Mouse (Mus musculus): ENCODE measurements around the gene Olfr397. TPM values are rescaled to one million over a fixed set of nuclear protein-coding genes. Genes with fewer than 3 reads are reported as not detected.

Olfr397 gene
- not detected in 2 replicates for total RNA-seq (2012; rRNA removed)
- total RNA-seq (2014; rRNA removed), result not detected in 2 replicates
- not detected in 2 replicates for polyA plus RNA-seq (2012; ENCODE audit: insufficient read length, low read depth)

DNA sequence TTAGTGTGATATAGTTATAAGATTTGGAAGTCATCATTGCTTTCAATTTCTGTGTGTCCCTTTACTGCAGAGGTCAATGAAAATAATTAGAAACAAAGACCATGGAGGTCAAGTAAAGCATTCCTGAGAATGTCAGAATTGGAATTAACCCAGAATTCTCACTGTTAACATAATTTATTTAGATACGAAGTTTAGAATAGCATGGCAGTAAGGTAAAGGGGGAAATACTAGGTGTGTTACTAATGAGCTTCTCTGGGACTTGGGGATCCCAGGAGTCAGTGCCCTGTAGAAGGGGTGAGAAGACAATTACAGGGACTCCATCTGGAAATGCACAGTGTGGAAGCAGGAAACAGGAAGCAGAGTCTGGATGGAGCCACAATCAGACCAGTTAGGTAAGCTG, at the start of gene Olfr397:
Olfr397 (plus strand) TSS at position 301 of the 400 bp plus-strand sequence.
- Histone ChIP-seq H3K9me3 (replicated peaks; ENCODE audit: low read length) (no peaks in the 10 kb centered on the region), H3K36me3 (replicated peaks in 1 of 2; ENCODE audit: control insufficient read depth in 1 of 2, insufficient read depth in 1 of 2, low read length in 1 of 2) (no peaks in the 10 kb centered on the region), H3K4me1 (ENCODE audit: control insufficient read depth in 1 of 2, insufficient read depth in 2 of 2) (no peaks in the 10 kb centered on the region), H3K79me2 (replicated peaks; ENCODE audit: control insufficient read depth, extremely low read depth, insufficient read depth, poor library complexity, severe bottlenecking) (no peaks in the 10 kb centered on the region), H3K9ac (ENCODE audit: insufficient read depth, low read depth) (no peak within 1 kb of the TSS), H3K27ac (ENCODE audit: insufficient read depth, low read depth) (no peak within 1 kb of the TSS), H3K4me3 (replicated peaks in 1 of 3; ENCODE audit: low read depth in 2 of 3, low read length in 2 of 3, poor library complexity in 1 of 3) (no peak within 1 kb of the TSS), H3K27me3 (replicated peaks) (peaks cover 71% of the 10 kb centered on the region), H3K4me2 (ENCODE audit: insufficient read depth, low read depth, poor library complexity, severe bottlenecking) (no peak within 1 kb of the TSS)
- DNase-seq (ENCODE audit: extremely low read depth), result no peak
- in situ Hi-C loops (cut with MboI; ENCODE audit: low pct_ligation_motif_present, low pct_unique_long_range_greater_than_20kb, low sequenced_read_pairs) (no loop called here), dilution Hi-C loops (cut with MboI; ENCODE audit: extremely low pct_ligation_motif_present, extremely low pct_unique_long_range_greater_than_20kb, low sequenced_read_pairs) (no loop called here)
- no peak for TF ChIP-seq TCF12 (IDR thresholded peaks at IDR 0.05; ENCODE audit: low read depth, low read length)
- no peak for TF ChIP-seq GABPA (IDR thresholded peaks at IDR 0.05; ENCODE audit: insufficient replicate concordance, low read depth, low read length)
- no peak for TF ChIP-seq JUND (conservative IDR thresholded peaks at IDR 0.05; ENCODE audit: low read depth, low read length)
- no peak for TF ChIP-seq NELFE (IDR thresholded peaks at IDR 0.05; ENCODE audit: low read depth, low read length)
- TF ChIP-seq HCFC1 (IDR thresholded peaks at IDR 0.05; ENCODE audit: low read depth, low read length), result no peak
- no peak for TF ChIP-seq MEF2A (IDR thresholded peaks at IDR 0.05; ENCODE audit: borderline replicate concordance, low read depth, low read length)
- no peak for TF ChIP-seq USF1 (IDR thresholded peaks at IDR 0.05; ENCODE audit: low read depth, low read length)
- no peak for TF ChIP-seq NRF1 (IDR thresholded peaks at IDR 0.05; ENCODE audit: low read depth, low read length)
- no peak for TF ChIP-seq ETS1 (conservative IDR thresholded peaks at IDR 0.05; ENCODE audit: low read depth, low read length)
- TF ChIP-seq KAT2A (IDR thresholded peaks at IDR 0.05; ENCODE audit: insufficient replicate concordance, low read length), result no peak
- no peak for TF ChIP-seq USF2 (conservative IDR thresholded peaks at IDR 0.05; ENCODE audit: low read depth, low read length)
- no peak for TF ChIP-seq PAX5 (IDR thresholded peaks at IDR 0.05; ENCODE audit: low read length)
- TF ChIP-seq E2F4 (IDR thresholded peaks at IDR 0.05; ENCODE audit: insufficient replicate concordance, low read depth, low read length), result no peak
- TF ChIP-seq ZNF384 (IDR thresholded peaks at IDR 0.05; ENCODE audit: low read depth, low read length), result no peak
- no peak for TF ChIP-seq RAD21 (IDR thresholded peaks at IDR 0.05; ENCODE audit: low read depth, low read length)
- no peak for TF ChIP-seq MYC (IDR thresholded peaks at IDR 0.05; ENCODE audit: low read depth, low read length)
- TF ChIP-seq CTCF (conservative IDR thresholded peaks at IDR 0.05 in 1 of 2, IDR thresholded peaks at IDR 0.05 in 1 of 2; ENCODE audit: low read depth in 2 of 2, low read length in 2 of 2), result no peak
- TF ChIP-seq POLR2A (IDR thresholded peaks at IDR 0.05; ENCODE audit: low read depth, low read length), result no peak

DNA sequence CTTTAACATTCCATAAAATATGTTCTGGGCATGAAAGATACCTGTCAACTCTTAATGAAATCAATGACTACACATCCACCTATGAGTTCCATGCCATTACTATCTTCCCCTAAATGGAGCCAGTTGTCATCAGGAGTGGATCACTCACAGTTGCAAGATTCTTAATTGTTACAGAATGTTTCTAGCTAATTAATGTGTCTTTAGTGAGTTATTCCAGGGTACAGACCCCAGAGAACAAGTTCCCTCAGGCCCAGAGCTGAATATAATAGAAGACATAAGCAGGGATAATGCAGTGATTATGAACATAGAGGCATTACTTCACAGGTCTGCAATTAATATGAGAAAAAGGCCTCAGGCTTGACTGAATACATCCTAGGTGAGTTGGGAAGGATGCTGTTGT, 24.2 kb upstream of the Olfr397 start, which contains the start of gene Olfr23:
Olfr23 (plus strand) TSS at position 301 of the 400 bp plus-strand sequence.
- Histone ChIP-seq H3K27ac (ENCODE audit: insufficient read depth, low read depth) (no peak within 1 kb of the TSS), H3K36me3 (replicated peaks in 1 of 2; ENCODE audit: control insufficient read depth in 1 of 2, insufficient read depth in 1 of 2, low read length in 1 of 2) (no peaks in the 10 kb centered on the region), H3K79me2 (replicated peaks; ENCODE audit: control insufficient read depth, extremely low read depth, insufficient read depth, poor library complexity, severe bottlenecking) (no peaks in the 10 kb centered on the region), H3K27me3 (replicated peaks) (peaks cover 52% of the 10 kb centered on the region), H3K4me2 (ENCODE audit: insufficient read depth, low read depth, poor library complexity, severe bottlenecking) (no peak within 1 kb of the TSS), H3K9ac (ENCODE audit: insufficient read depth, low read depth) (no peak within 1 kb of the TSS), H3K9me3 (replicated peaks; ENCODE audit: low read length) (no peaks in the 10 kb centered on the region), H3K4me3 (replicated peaks in 1 of 3; ENCODE audit: low read depth in 2 of 3, low read length in 2 of 3, poor library complexity in 1 of 3) (no peak within 1 kb of the TSS), H3K4me1 (ENCODE audit: control insufficient read depth in 1 of 2, insufficient read depth in 2 of 2) (no peaks in the 10 kb centered on the region)
- dilution Hi-C loops (cut with MboI; ENCODE audit: extremely low pct_ligation_motif_present, extremely low pct_unique_long_range_greater_than_20kb, low sequenced_read_pairs), result no loop called here
- in situ Hi-C loops (cut with MboI; ENCODE audit: low pct_ligation_motif_present, low pct_unique_long_range_greater_than_20kb, low sequenced_read_pairs), result no loop called here
- TF ChIP-seq IRF4 (IDR thresholded peaks at IDR 0.05; ENCODE audit: low read depth, low read length), result no peak
- TF ChIP-seq E2F4 (IDR thresholded peaks at IDR 0.05; ENCODE audit: insufficient replicate concordance, low read depth, low read length), result no peak
- no peak for TF ChIP-seq POLR2A (IDR thresholded peaks at IDR 0.05; ENCODE audit: low read depth, low read length)
- TF ChIP-seq RAD21 (IDR thresholded peaks at IDR 0.05; ENCODE audit: low read depth, low read length), result no peak
- no peak for TF ChIP-seq MAFK (IDR thresholded peaks at IDR 0.05; ENCODE audit: insufficient replicate concordance, low read length)
- no peak for TF ChIP-seq ZNF384 (IDR thresholded peaks at IDR 0.05; ENCODE audit: low read depth, low read length)
- no peak for TF ChIP-seq SMC3 (IDR thresholded peaks at IDR 0.05; ENCODE audit: low read depth, low read length)
- no peak for TF ChIP-seq TCF12 (IDR thresholded peaks at IDR 0.05; ENCODE audit: low read depth, low read length)
- no peak for TF ChIP-seq USF2 (conservative IDR thresholded peaks at IDR 0.05; ENCODE audit: low read depth, low read length)
- no peak for TF ChIP-seq NELFE (IDR thresholded peaks at IDR 0.05; ENCODE audit: low read depth, low read length)
- TF ChIP-seq MXI1 (IDR thresholded peaks at IDR 0.05; ENCODE audit: low read depth, low read length), result no peak
- TF ChIP-seq TBP (conservative IDR thresholded peaks at IDR 0.05; ENCODE audit: low read depth, low read length), result no peak
- no peak for TF ChIP-seq UBTF (IDR thresholded peaks at IDR 0.05; ENCODE audit: low read depth, low read length)
- no peak for DNase-seq (ENCODE audit: extremely low read depth)

Data from CH12.LX (cell line).